Mouse (Mus musculus) neural tube, embryonic 12.5 days (tissue): ENCODE results near the gene Snai1. TPM values are rescaled to one million over a fixed set of nuclear protein-coding genes. Genes with fewer than 3 reads are reported as not detected.

Experiments used
- ATAC-seq: fragments of 200-750 bp; cut with Nextera tagmentation; 2 replicates; pipeline ENCODE4 v1.8.0; 2017; ENCODE audit warnings: low read depth, mild to moderate bottlenecking, moderate TSS enrichment, moderate library complexity; ENCODE audit not compliant: low FRiP score
- H3K27ac ChIP-seq: fragments of 300-500 bp; sonication (generic); 2 replicates; pipeline ENCODE4 v1.5.1; 2016
- H3K27me3 ChIP-seq: fragments of 300-500 bp; sonication (generic); replicated peaks from 2 replicates; pipeline ENCODE4 v1.6.1; 2016; ENCODE audit warnings: mild to moderate bottlenecking
- H3K36me3 ChIP-seq: fragments of 300-500 bp; sonication (generic); 2 replicates; pipeline ENCODE4 v1.6.1; 2016; ENCODE audit warnings: mild to moderate bottlenecking
- H3K4me1 ChIP-seq: fragments of 300-500 bp; sonication (generic); 2 replicates; pipeline ENCODE4 v1.6.1; 2016
- H3K4me2 ChIP-seq: fragments of 300-500 bp; sonication (generic); replicated peaks from 2 replicates; pipeline ENCODE4 v1.6.1; 2016; ENCODE audit warnings: mild to moderate bottlenecking
- H3K4me3 ChIP-seq: fragments of 300-500 bp; sonication (generic); 2 replicates; pipeline ENCODE4 v1.5.1; 2016
- H3K9ac ChIP-seq: fragments of 300-500 bp; sonication (generic); 2 replicates; pipeline ENCODE4 v1.6.1; 2016; ENCODE audit warnings: mild to moderate bottlenecking
- H3K9me3 ChIP-seq: fragments of 300-500 bp; sonication (generic); 2 replicates; pipeline ENCODE4 v1.6.1; 2016; ENCODE audit warnings: mild to moderate bottlenecking
- WGBS: fragments of 180-500 bp; shearing (Covaris S2); methylation state at CpG from one replicate; pipeline ENCODE4 v1.1.7; 2016; 5-methylcytosine and 5-hydroxymethylcytosine counted together
- polyA plus RNA-seq: library from polyadenylated mRNA; unstranded; fragments of >200 nt; fragmentation: Nextera tagmentation; extraction: Ambion mirVana; gene quantifications from 2 replicates; pipeline ENCODE4 v1.2.1, GENCODE M21; 2016

Snai1 gene
- polyA plus RNA-seq, result 21.7 and 23.2 TPM in 2 replicates

GRCm38 (mm10) chr2:167537476-167538297 lies at the start of gene Snai1:
Gene Snai1 (plus strand): TSS chr2:167538195.
- Histone ChIP-seq H3K36me3 (no peaks in the 10 kb centered on the region), H3K9me3 (no peaks in the 10 kb centered on the region), H3K4me2 (peak within 1 kb of the TSS; percentile 87), H3K27me3 (peaks cover 40% of the 10 kb centered on the region), H3K9ac (peak within 1 kb of the TSS; percentile 51), H3K27ac (no peak within 1 kb of the TSS), H3K4me3 (peak within 1 kb of the TSS; percentile 50), H3K4me1 (peaks cover 43% of the 10 kb centered on the region)
- 1% methylated on average over 58 of the region's 58 CpGs for WGBS
- peak; percentile 88 for ATAC-seq

GRCm38 (mm10) chr2:167490813-167491525 lies 47.0 kb upstream of the Snai1 start:
- 79% methylated on average over 4 of the region's 4 CpGs for WGBS
- Histone ChIP-seq H3K9ac (peak overlapping the region; percentile 98; the same call in 1 of the 2 replicates), H3K4me1 (peaks cover 22% of the 10 kb centered on the region), H3K9me3 (no peaks in the 10 kb centered on the region), H3K27ac (no peak overlapping the region), H3K4me2 (peak overlapping the region; percentile 80), H3K4me3 (peak overlapping the region; percentile 100), H3K27me3 (no peaks in the 10 kb centered on the region), H3K36me3 (0 out of 2 replicates have a peak, but pooled peaks cover 8% of the 10 kb centered on the region)
- no peak for ATAC-seq

DNA sequence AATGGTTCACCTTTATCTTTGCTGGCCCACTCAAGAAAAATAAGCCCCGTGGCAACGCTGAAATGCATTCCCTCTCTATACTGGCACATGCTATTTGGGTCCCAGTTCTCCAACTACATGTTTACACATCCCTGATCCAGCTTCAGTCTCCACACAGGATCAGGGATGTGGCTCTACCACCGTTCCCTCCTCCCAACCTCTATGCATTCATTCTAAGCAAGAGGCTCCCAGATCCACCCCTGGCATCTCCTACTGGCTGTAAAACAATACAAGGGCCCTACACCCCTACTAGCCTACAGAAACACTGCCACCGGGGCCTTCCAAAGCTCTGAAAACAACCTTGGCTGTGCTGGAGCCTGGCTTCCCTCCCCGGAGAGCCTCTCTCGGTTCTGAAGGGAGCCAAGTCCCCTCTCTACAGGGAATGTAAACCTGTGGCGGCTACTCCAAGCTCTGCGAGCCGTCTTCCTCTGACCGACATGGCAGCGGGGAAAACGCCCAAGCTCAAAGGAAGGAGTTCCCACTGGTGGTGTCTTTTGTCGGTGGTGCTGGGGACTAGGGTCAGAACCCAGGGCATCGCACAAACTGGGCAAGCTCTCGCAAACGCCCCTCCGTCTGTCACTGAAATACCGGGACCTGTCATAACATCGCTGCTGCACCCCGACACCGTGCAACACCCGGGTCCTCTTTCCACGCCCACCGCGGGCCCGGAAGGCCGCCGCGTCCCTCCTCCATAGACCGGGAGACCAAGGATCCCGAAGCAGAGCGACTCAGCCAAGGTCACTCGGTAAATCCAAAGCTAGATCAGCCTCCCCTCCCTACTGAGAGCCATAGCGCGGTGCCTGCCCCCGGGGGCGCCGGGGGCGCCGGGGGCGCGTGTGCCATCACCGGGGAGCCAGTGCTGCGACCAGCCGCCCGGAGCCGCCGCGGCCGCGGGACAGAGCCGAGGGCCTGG lies 46.0 kb upstream of the Snai1 start, which contains the start of gene Rnf114:
TSS of gene Rnf114 (plus strand) at position 889 of the 952 bp plus-strand sequence.
- no peaks in the 10 kb centered on the region for H3K27me3 ChIP-seq
- 3% methylated on average over 52 of the region's 52 CpGs for WGBS
- peak within 1 kb of the TSS; percentile 98 for H3K9ac ChIP-seq
- ATAC-seq, result peak; percentile 59; the same call in 1 of the 2 replicates
- H3K4me2 ChIP-seq, result peak within 1 kb of the TSS; percentile 80
- peaks cover 22% of the 10 kb centered on the region for H3K4me1 ChIP-seq
- peak within 1 kb of the TSS; percentile 95 for H3K27ac ChIP-seq
- peak within 1 kb of the TSS; percentile 100 for H3K4me3 ChIP-seq
- H3K9me3 ChIP-seq, result no peaks in the 10 kb centered on the region
- H3K36me3 ChIP-seq, result 0 out of 2 replicates have a peak, but pooled peaks cover 4% of the 10 kb centered on the region

DNA sequence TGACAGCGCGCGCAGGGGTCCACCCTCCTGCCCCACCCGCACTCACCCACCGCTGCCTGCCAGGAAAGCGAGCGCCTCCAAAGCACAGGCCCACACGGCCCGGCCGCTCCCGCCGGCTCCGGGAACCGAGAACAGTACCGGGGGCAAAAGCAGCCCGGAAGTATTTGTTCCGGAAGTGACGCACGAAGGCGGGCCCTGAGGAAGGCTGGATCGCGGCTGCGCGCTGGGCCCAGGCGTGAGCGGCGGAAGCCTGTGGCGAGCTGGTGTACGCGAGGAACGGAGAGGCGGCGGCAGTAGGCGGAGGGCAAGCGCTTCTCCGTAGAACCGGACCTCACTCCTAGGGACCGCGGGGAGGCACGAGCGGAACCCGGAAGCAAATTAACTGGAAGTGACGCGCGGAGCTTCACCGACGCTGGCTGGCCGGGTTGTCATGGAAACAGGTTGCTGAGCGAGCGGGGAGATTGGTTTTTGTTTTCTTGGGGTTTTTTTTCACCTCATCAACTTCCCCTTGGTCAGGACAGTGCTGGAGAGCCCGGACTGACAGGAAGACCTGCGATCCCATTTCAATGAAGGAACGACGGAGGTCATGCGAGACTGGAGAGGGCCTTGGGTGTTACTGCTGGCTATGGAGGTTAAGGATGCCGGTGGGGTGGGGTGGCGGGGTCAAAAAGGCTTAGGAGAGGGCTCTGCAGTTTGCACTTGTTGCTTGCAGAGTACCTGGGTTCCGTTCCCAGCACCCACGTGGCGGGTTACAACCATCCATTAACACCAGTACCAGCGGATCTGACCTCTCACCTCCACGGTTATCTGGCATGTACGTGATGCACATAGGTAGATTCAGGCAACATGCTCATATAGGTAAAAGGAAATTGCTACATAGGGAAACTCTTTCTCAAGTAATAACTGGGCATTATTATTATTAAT lies 45.0 kb upstream of the Snai1 start, which contains the start of gene Spata2:
TSS of gene Spata2 (minus strand) at position 175 of the 924 bp plus-strand sequence.
- H3K4me3 ChIP-seq, result peak within 1 kb of the TSS; percentile 100

DNA sequence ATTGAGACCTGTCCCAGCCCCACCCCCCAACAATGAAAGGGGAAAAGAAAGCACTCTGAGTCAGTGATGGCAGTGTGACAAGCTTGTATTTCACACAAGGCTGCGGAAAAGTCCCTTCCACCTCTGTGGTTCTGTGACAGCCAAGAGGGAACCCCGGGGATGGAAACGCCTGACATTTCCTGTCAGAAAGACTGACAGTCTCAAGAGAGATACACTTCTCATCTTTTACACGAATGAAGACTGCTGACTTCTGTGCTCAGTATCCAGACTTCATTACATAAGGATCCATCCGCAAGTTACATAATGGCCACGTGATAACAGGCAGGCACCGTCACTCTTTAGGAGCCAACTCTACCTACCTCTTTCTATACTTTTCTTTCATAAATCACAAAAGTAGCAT lies 41.6 kb upstream of the Snai1 start:
- H3K27ac ChIP-seq, result no peak overlapping the region
- no peak for ATAC-seq
- H3K4me2 ChIP-seq, result no peak overlapping the region
- peaks cover 13% of the 10 kb centered on the region for H3K4me1 ChIP-seq
- no peaks in the 10 kb centered on the region for H3K9me3 ChIP-seq
- 87% methylated on average over 7 of the region's 7 CpGs for WGBS
- no peaks in the 10 kb centered on the region for H3K36me3 ChIP-seq
- H3K27me3 ChIP-seq, result no peaks in the 10 kb centered on the region
- no peak overlapping the region for H3K4me3 ChIP-seq
- H3K9ac ChIP-seq, result no peak overlapping the region

More for the DNA sequence above, 45.0 kb upstream of the Snai1 start, which contains the start of gene Spata2:
- Histone ChIP-seq H3K9ac (peak within 1 kb of the TSS; percentile 98), H3K27ac (peak within 1 kb of the TSS; percentile 95), H3K27me3 (no peaks in the 10 kb centered on the region), H3K9me3 (no peaks in the 10 kb centered on the region), H3K4me1 (peaks cover 22% of the 10 kb centered on the region), H3K36me3 (0 out of 2 replicates have a peak, but pooled peaks cover 4% of the 10 kb centered on the region), H3K4me2 (peak within 1 kb of the TSS; percentile 80)
- 2% methylated on average over 63 of the region's 63 CpGs for WGBS
- peak; percentile 81 for ATAC-seq

DNA sequence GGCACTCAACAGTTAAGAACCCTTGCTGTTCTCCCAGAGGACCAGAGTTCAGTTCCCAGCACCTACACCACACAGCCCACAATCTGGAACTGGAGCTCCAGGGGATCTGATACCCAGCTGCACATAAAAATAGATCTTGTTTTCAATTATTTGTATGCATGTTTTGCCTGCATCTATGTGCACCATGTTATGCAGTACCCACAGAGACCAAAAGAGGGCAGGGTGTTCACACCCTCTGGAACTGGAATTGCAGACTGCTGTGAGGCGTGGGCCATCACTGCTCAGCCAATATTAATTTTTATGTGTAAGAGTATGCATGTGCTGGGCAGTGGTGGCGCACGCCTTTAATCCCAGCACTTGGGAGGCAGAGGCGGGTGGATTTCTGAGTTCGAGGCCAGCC lies 40.7 kb upstream of the Snai1 start:
- no peak for ATAC-seq
- Histone ChIP-seq H3K4me2 (no peak overlapping the region), H3K36me3 (no peaks in the 10 kb centered on the region), H3K9me3 (no peaks in the 10 kb centered on the region), H3K9ac (no peak overlapping the region), H3K4me1 (peaks cover 6% of the 10 kb centered on the region; the same call in 1 of the 2 replicates), H3K27ac (no peak overlapping the region), H3K4me3 (no peak overlapping the region), H3K27me3 (no peaks in the 10 kb centered on the region)
- 80% methylated on average over 5 of the region's 5 CpGs for WGBS

GRCm38 (mm10) chr2:167502554-167503252 lies 35.3 kb upstream of the Snai1 start:
- no peak overlapping the region for H3K9ac ChIP-seq
- peaks cover 12% of the 10 kb centered on the region for H3K36me3 ChIP-seq
- no peaks in the 10 kb centered on the region for H3K9me3 ChIP-seq
- peak overlapping the region; percentile 98 for H3K4me3 ChIP-seq
- H3K27me3 ChIP-seq, result no peaks in the 10 kb centered on the region; the same call in 1 of the 2 replicates
- 53% methylated on average over 13 of the region's 13 CpGs for WGBS
- H3K4me2 ChIP-seq, result peak overlapping the region; percentile 90
- no peak for ATAC-seq
- no peak overlapping the region for H3K27ac ChIP-seq
- peaks cover 31% of the 10 kb centered on the region for H3K4me1 ChIP-seq

DNA sequence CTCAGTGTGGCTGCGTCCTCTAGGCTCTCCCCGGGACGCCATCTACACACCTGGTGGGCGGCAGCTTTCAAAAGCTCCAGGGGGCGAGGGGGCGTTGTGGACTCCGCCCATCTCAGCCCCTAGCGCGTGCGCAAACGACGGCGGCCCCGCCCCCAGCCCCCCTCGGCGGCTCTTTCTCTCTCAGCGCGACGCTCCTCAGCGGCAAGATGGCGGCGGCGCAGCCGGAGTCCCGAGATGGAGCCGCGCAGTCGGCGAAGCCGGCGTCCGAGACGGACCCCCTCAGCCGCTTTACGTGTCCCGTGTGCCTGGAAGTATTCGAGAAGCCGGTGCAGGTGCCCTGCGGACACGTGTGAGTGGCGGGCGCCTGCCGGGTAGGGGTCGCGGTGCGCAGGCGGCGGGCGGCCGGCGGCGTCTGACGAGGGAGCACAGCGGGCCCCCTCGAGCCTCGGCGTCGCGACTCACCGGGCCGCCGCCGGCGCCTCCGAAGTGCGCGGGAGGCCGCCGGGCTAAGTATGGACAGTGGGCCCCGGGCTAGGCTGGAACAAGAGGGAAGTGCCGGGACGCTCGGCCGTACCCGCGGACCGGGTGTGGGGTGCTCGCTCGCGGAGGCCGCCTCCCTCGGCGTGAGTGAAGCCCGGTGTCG lies 34.6 kb upstream of the Snai1 start:
- Histone ChIP-seq H3K27ac (peak overlapping the region; percentile 76), H3K36me3 (peaks cover 17% of the 10 kb centered on the region), H3K4me2 (peak overlapping the region; percentile 90), H3K9me3 (no peaks in the 10 kb centered on the region), H3K27me3 (no peaks in the 10 kb centered on the region; the same call in 1 of the 2 replicates), H3K4me1 (peaks cover 31% of the 10 kb centered on the region), H3K9ac (peak overlapping the region; percentile 96), H3K4me3 (peak overlapping the region; percentile 98)
- under 1% methylated on average over 85 of the region's 85 CpGs for WGBS
- peak; percentile 86 for ATAC-seq

GRCm38 (mm10) chr2:167503896-167504349 lies 34.1 kb upstream of the Snai1 start:
- no peaks in the 10 kb centered on the region; the same call in 1 of the 2 replicates for H3K27me3 ChIP-seq
- peak overlapping the region; percentile 96 for H3K9ac ChIP-seq
- no peaks in the 10 kb centered on the region for H3K9me3 ChIP-seq
- WGBS, result 1% methylated on average over 32 of the region's 32 CpGs
- H3K4me3 ChIP-seq, result peak overlapping the region; percentile 98
- peak; percentile 46 for ATAC-seq
- H3K27ac ChIP-seq, result peak overlapping the region; percentile 76; the same call in 1 of the 2 replicates
- H3K4me1 ChIP-seq, result peaks cover 31% of the 10 kb centered on the region
- H3K4me2 ChIP-seq, result peak overlapping the region; percentile 90
- peaks cover 23% of the 10 kb centered on the region for H3K36me3 ChIP-seq
